Mouse (Mus musculus) CH12.LX (cell line): ENCODE measurements around the gene Ube2d2b. TPM values are rescaled to one million over a fixed set of nuclear protein-coding genes. Genes with fewer than 3 reads are reported as not detected.

Experiments used
- DNase-seq: peaks from one replicate; pipeline ENCODE4 v3.0.0-alpha.2; 2013; ENCODE audit errors: extremely low read depth
- H3K27ac ChIP-seq: 2 replicates; pipeline ENCODE4 v1.5.1; 2012; ENCODE audit warnings: low read depth, mild to moderate bottlenecking, control low read depth, moderate library complexity; ENCODE audit not compliant: insufficient read depth
- H3K27me3 ChIP-seq: replicated peaks from 2 replicates; pipeline ENCODE3; 2012; ENCODE audit warnings: inconsistent platforms
- H3K36me3 ChIP-seq, 2 experiments: replicated peaks in 1 of 2; 2 replicates each; pipeline versions ENCODE3 to v1.6.1; 2012; ENCODE audit warnings: inconsistent platforms in 1 of 2, low read length in 1 of 2, mild to moderate bottlenecking in 1 of 2, mixed read lengths in 1 of 2, moderate library complexity in 1 of 2; ENCODE audit not compliant: control insufficient read depth in 1 of 2, insufficient read depth in 1 of 2
- H3K4me1 ChIP-seq, 2 experiments: 2 replicates each; pipeline ENCODE4 v1.6.1; 2012; ENCODE audit warnings: inconsistent platforms in 1 of 2, moderate library complexity in 1 of 2; ENCODE audit not compliant: insufficient read depth in 2 of 2, control insufficient read depth in 1 of 2
- H3K4me2 ChIP-seq: 2 replicates; pipeline ENCODE4 v1.6.1; 2012; ENCODE audit warnings: low read depth, mild to moderate bottlenecking, control low read depth; ENCODE audit not compliant: poor library complexity, insufficient read depth, severe bottlenecking
- H3K4me3 ChIP-seq, 3 experiments: fragments of 150-350 bp in 1 of 3; sonication (generic) in 1 of 3; replicated peaks in 1 of 3; 2 replicates each; pipeline versions ENCODE3 to v1.5.1; 2011 to 2012; ENCODE audit warnings: low read depth in 2 of 3, low read length in 2 of 3, mild to moderate bottlenecking in 2 of 3, moderate library complexity in 2 of 3, control low read depth in 1 of 3, improper control_type of control experiment in 1 of 3, inconsistent platforms in 1 of 3, mixed read lengths in 1 of 3; ENCODE audit not compliant: poor library complexity in 1 of 3
- H3K79me2 ChIP-seq: replicated peaks from 2 replicates; pipeline ENCODE4 v1.6.1; 2012; ENCODE audit warnings: mild to moderate bottlenecking, moderate library complexity; ENCODE audit not compliant: control insufficient read depth, poor library complexity, insufficient read depth, severe bottlenecking; ENCODE audit errors: extremely low read depth
- H3K9ac ChIP-seq: 2 replicates; pipeline ENCODE4 v1.6.1; 2012; ENCODE audit warnings: low read depth, mild to moderate bottlenecking, control low read depth, moderate library complexity; ENCODE audit not compliant: insufficient read depth
- H3K9me3 ChIP-seq: replicated peaks from 2 replicates; pipeline ENCODE3; 2012; ENCODE audit warnings: low read length, inconsistent platforms, mixed read lengths
- ELF1 ChIP-seq: IDR thresholded peaks from 2 replicates; pipeline ENCODE4 v1.6.1; 2014; ENCODE audit warnings: low read depth, mild to moderate bottlenecking, inconsistent platforms, low read length, improper control_type of control experiment
- EP300 ChIP-seq: IDR thresholded peaks from 2 replicates; pipeline ENCODE4 v1.6.1; 2011; ENCODE audit warnings: low read length, improper control_type of control experiment
- ETS1 ChIP-seq: conservative IDR thresholded peaks from 2 replicates; pipeline ENCODE4 v1.6.1; 2012; ENCODE audit warnings: low read depth, mild to moderate bottlenecking, inconsistent platforms, low read length, improper control_type of control experiment, moderate library complexity
- GABPA ChIP-seq: IDR thresholded peaks from 2 replicates; pipeline ENCODE4 v1.6.1; 2012; ENCODE audit warnings: low read depth, low read length, improper control_type of control experiment, inconsistent platforms; ENCODE audit not compliant: insufficient replicate concordance
- IRF4 ChIP-seq: IDR thresholded peaks from 2 replicates; pipeline ENCODE4 v1.6.1; 2014; ENCODE audit warnings: low read depth, mild to moderate bottlenecking, inconsistent platforms, low read length, improper control_type of control experiment
- JUN ChIP-seq: IDR thresholded peaks from 2 replicates; pipeline ENCODE4 v1.6.1; 2011; ENCODE audit warnings: low read depth, mild to moderate bottlenecking, low read length, improper control_type of control experiment, moderate library complexity; ENCODE audit not compliant: insufficient read depth
- JUND ChIP-seq: conservative IDR thresholded peaks from 2 replicates; pipeline ENCODE4 v1.6.1; 2011; ENCODE audit warnings: low read depth, low read length, improper control_type of control experiment
- MAFK ChIP-seq: IDR thresholded peaks from 2 replicates; pipeline ENCODE4 v1.6.1; 2011; ENCODE audit warnings: low read length, improper control_type of control experiment; ENCODE audit not compliant: insufficient replicate concordance
- MAX ChIP-seq: IDR thresholded peaks from 2 replicates; pipeline ENCODE4 v1.6.1; 2011; ENCODE audit warnings: low read length, improper control_type of control experiment
- MEF2A ChIP-seq: IDR thresholded peaks from 2 replicates; pipeline ENCODE4 v1.6.1; 2014; ENCODE audit warnings: low read depth, mild to moderate bottlenecking, inconsistent platforms, low read length, improper control_type of control experiment, borderline replicate concordance
- MYC ChIP-seq: IDR thresholded peaks from 2 replicates; pipeline ENCODE4 v1.6.1; 2011; ENCODE audit warnings: low read depth, mild to moderate bottlenecking, improper control_type of control experiment, low read length
- NELFE ChIP-seq: IDR thresholded peaks from 2 replicates; pipeline ENCODE4 v1.6.1; 2011; ENCODE audit warnings: low read depth, low read length, improper control_type of control experiment
- NRF1 ChIP-seq: IDR thresholded peaks from 2 replicates; pipeline ENCODE4 v1.6.1; 2014; ENCODE audit warnings: low read depth, mild to moderate bottlenecking, inconsistent platforms, low read length, improper control_type of control experiment, moderate library complexity
- PAX5 ChIP-seq: IDR thresholded peaks from 2 replicates; pipeline ENCODE4 v1.6.1; 2012; ENCODE audit warnings: low read length, inconsistent platforms, mixed read lengths
- POLR2A ChIP-seq: IDR thresholded peaks from 2 replicates; pipeline ENCODE4 v1.6.1; 2011; ENCODE audit warnings: low read depth, mild to moderate bottlenecking, improper control_type of control experiment, low read length
- POLR2AphosphoS2 ChIP-seq: IDR thresholded peaks from 2 replicates; pipeline ENCODE4 v1.6.1; 2011; ENCODE audit warnings: low read depth, low read length, improper control_type of control experiment
- RAD21 ChIP-seq: IDR thresholded peaks from 2 replicates; pipeline ENCODE4 v1.6.1; 2011; ENCODE audit warnings: low read depth, mild to moderate bottlenecking, low read length, improper control_type of control experiment, moderate library complexity
- SIN3A ChIP-seq: IDR thresholded peaks from 2 replicates; pipeline ENCODE4 v1.6.1; 2012; ENCODE audit warnings: low read length, improper control_type of control experiment, inconsistent platforms
- TBP ChIP-seq: conservative IDR thresholded peaks from 2 replicates; pipeline ENCODE4 v1.6.1; 2011; ENCODE audit warnings: low read depth, low read length, improper control_type of control experiment
- TCF12 ChIP-seq: IDR thresholded peaks from 2 replicates; pipeline ENCODE4 v1.6.1; 2014; ENCODE audit warnings: low read depth, mild to moderate bottlenecking, inconsistent platforms, low read length, improper control_type of control experiment
- UBTF ChIP-seq: IDR thresholded peaks from 2 replicates; pipeline ENCODE4 v1.6.1; 2012; ENCODE audit warnings: low read depth, mild to moderate bottlenecking, inconsistent platforms, low read length, improper control_type of control experiment, moderate library complexity
- USF1 ChIP-seq: IDR thresholded peaks from 2 replicates; pipeline ENCODE4 v1.6.1; 2014; ENCODE audit warnings: low read depth, mild to moderate bottlenecking, inconsistent platforms, low read length, improper control_type of control experiment
- ZC3H11A ChIP-seq: IDR thresholded peaks from 2 replicates; pipeline ENCODE4 v1.6.1; 2012; ENCODE audit warnings: low read depth, mild to moderate bottlenecking, inconsistent platforms, low read length, improper control_type of control experiment
- ZKSCAN1 ChIP-seq: IDR thresholded peaks from 2 replicates; pipeline ENCODE4 v1.6.1; 2012; ENCODE audit warnings: low read depth, inconsistent platforms, low read length, improper control_type of control experiment, borderline replicate concordance
- dilution Hi-C: fragments of 300-500 bp; cut with MboI; formaldehyde crosslinking; loops from 2 replicates; pipeline ENCODE4 v1.14.3; 2020; ENCODE audit warnings: low sequenced_read_pairs; ENCODE audit not compliant: extremely low pct_unique_long_range_greater_than_20kb, extremely low pct_ligation_motif_present
- in situ Hi-C: fragments of 300-500 bp; cut with MboI; formaldehyde crosslinking; loops from 3 replicates; pipeline ENCODE4 v1.14.3; 2019; ENCODE audit warnings: low sequenced_read_pairs, low pct_ligation_motif_present, low pct_unique_long_range_greater_than_20kb, mixed read lengths
- polyA plus RNA-seq: library from polyadenylated mRNA; unstranded; fragments of >175 nt; gene quantifications from 2 replicates; pipeline ENCODE4 v1.2.1, GENCODE M21; 2012; ENCODE audit warnings: low read depth; ENCODE audit not compliant: insufficient read length
- total RNA-seq, 2 experiments: library from RNA; depleted of rRNA; stranded (reverse); fragments of 300-350 nt in 1 of 2; fragments of >200 nt in 1 of 2; gene quantifications; 2 replicates each; pipeline ENCODE4 v1.2.3; 2012 to 2014

The Ube2d2b gene
- total and polyA plus RNA-seq, 3 experiments = not detected

GRCm38 (mm10) chr5:107838891-107839644, 9.2 kb downstream of the Ube2d2b start:
- dilution Hi-C loops (no loop called here), in situ Hi-C loops (no loop called here)
- peak; percentile 44 for DNase-seq

GRCm38 (mm10) chr5:107840549-107841238, 10.8 kb downstream of the Ube2d2b start:
- dilution Hi-C loops (no loop called here), in situ Hi-C loops (no loop called here)
- Histone ChIP-seq H3K27me3 (no peaks in the 10 kb centered on the region), H3K9ac (no peak overlapping the region), H3K79me2 (no peaks in the 10 kb centered on the region), H3K36me3 (peaks cover 0 to 3% of the 10 kb centered on the region in 2 experiments), H3K4me1 (peaks cover 14 to 25% of the 10 kb centered on the region in 2 experiments), H3K4me3 (no peak overlapping the region), H3K4me2 (no peak overlapping the region), H3K9me3 (no peaks in the 10 kb centered on the region), H3K27ac (no peak overlapping the region)
- no peak for DNase-seq
- TF ChIP-seq MYC = no peak
- no peak for TF ChIP-seq PAX5
- no peak for TF ChIP-seq GABPA
- TF ChIP-seq SIN3A = no peak
- TF ChIP-seq IRF4 = no peak
- TF ChIP-seq ZKSCAN1 = no peak
- TF ChIP-seq RAD21 = no peak
- TF ChIP-seq MAX = no peak
- TF ChIP-seq POLR2A = no peak

More at GRCm38 (mm10) chr5:107838891-107839644, 9.2 kb downstream of the Ube2d2b start:
- TF ChIP-seq ELF1 (0 out of 2 replicates have a peak, but pooled peaks have one; percentile 16), MAFK (peak; percentile 96), TBP (0 out of 2 replicates have a peak, but pooled peaks have one; percentile 40), MYC (no peak), NELFE (no peak), POLR2A (no peak), ETS1 (peak; percentile 44), USF1 (no peak), JUN (peak; percentile 26; the same call in 1 of the 2 replicates), POLR2AphosphoS2 (no peak), TCF12 (0 out of 2 replicates have a peak, but pooled peaks have one; percentile 16), JUND (peak; percentile 57; the same call in 1 of the 2 replicates), MEF2A (peak; percentile 89), UBTF (no peak), NRF1 (no peak), ZC3H11A (no peak), EP300 (peak; percentile 57; the same call in 1 of the 2 replicates), PAX5 (no peak)
- TF ChIP-seq, all 38 proteins: peak for 9
- Histone ChIP-seq H3K27me3 (no peaks in the 10 kb centered on the region), H3K27ac (peak overlapping the region; percentile 44), H3K4me1 (peaks cover 12 to 18% of the 10 kb centered on the region in 2 experiments), H3K4me3 (no peak overlapping the region), H3K9ac (peak overlapping the region; percentile 1; the same call in 1 of the 2 replicates), H3K9me3 (no peaks in the 10 kb centered on the region), H3K4me2 (peak overlapping the region; percentile 12), H3K36me3 (peaks cover 0 to 3% of the 10 kb centered on the region in 2 experiments), H3K79me2 (no peaks in the 10 kb centered on the region)
